ENCODE assay signal across 8 mouse cellular contexts in genomic region chr5:114784622-114785165, GRCm38 (mm10). TPM values are rescaled to one million over a fixed set of nuclear protein-coding genes. Genes with fewer than 3 reads are reported as not detected.
DNase-seq lines count a peak whose midpoint lies in the region; ATAC-seq lines count a peak whose summit lies in the region.

No protein-coding gene starts in this region.

- peak overlapping the region; percentile 25 for H3K27ac ChIP-seq in hindbrain, embryonic 15.5 days (replicated peaks)
- no peak overlapping the region for H3K27ac ChIP-seq in hindbrain, embryonic 14.5 days
- no peak overlapping the region for H3K27ac ChIP-seq in hindbrain, embryonic 16.5 days (ENCODE audit: low read depth, low read length)

- peaks cover 18% of the 10 kb centered on the region for H3K36me3 ChIP-seq in hindbrain, embryonic 15.5 days
- peaks cover 40% of the 10 kb centered on the region for H3K36me3 ChIP-seq in hindbrain, embryonic 14.5 days (replicated peaks; ENCODE audit: control insufficient read depth, insufficient read depth)
- peaks cover 15% of the 10 kb centered on the region; the same call in 1 of the 2 replicates for H3K36me3 ChIP-seq in hindbrain, embryonic 16.5 days (ENCODE audit: control insufficient read depth, insufficient read depth, low read length)

- 81% methylated on average over 16 of the region's 16 CpGs for WGBS in hindbrain, embryonic 15.5 days
- 85% methylated on average over 16 of the region's 16 CpGs for WGBS in hindbrain, embryonic 14.5 days
- 84% methylated on average over 16 of the region's 16 CpGs for WGBS in hindbrain, embryonic 16.5 days

- no peak overlapping the region for H3K4me3 ChIP-seq in hindbrain, embryonic 15.5 days
- no peak overlapping the region for H3K4me3 ChIP-seq in hindbrain, embryonic 14.5 days (replicated peaks; ENCODE audit: low read length)
- no peak overlapping the region for H3K4me3 ChIP-seq in hindbrain, embryonic 16.5 days (ENCODE audit: low read length)

- H3K9me3 ChIP-seq in hindbrain, embryonic 15.5 days, result no peaks in the 10 kb centered on the region
- no peaks in the 10 kb centered on the region for H3K9me3 ChIP-seq in hindbrain, embryonic 14.5 days (ENCODE audit: control insufficient read depth, low read length)
- no peaks in the 10 kb centered on the region for H3K9me3 ChIP-seq in hindbrain, embryonic 16.5 days (ENCODE audit: control insufficient read depth, low read length)

- H3K27me3 ChIP-seq in hindbrain, embryonic 15.5 days, result no peaks in the 10 kb centered on the region
- no peaks in the 10 kb centered on the region for H3K27me3 ChIP-seq in hindbrain, embryonic 14.5 days (ENCODE audit: control insufficient read depth, insufficient read depth, low read length)
- no peaks in the 10 kb centered on the region for H3K27me3 ChIP-seq in hindbrain, embryonic 16.5 days (replicated peaks; ENCODE audit: control insufficient read depth, insufficient read depth, low read length)

- no peak for ATAC-seq in hindbrain, embryonic 15.5 days (ENCODE audit: low FRiP score, low read depth)
- no peak for ATAC-seq in hindbrain, embryonic 14.5 days (ENCODE audit: low FRiP score)
- ATAC-seq in megakaryocyte, adult 5-6 weeks (ENCODE audit: poor library complexity, severe bottlenecking), result peak; percentile 72
- ATAC-seq in hindbrain, embryonic 16.5 days, result no peak

- DNase-seq in hindbrain, embryonic 14.5 days (ENCODE audit: low spot score), result no peak
- DNase-seq in brain, adult 2 months (ENCODE audit: low read depth, low spot score), result peak; percentile 59
- peak; percentile 41 for DNase-seq in induced T-regulatory cell, adult 2 months (ENCODE audit: low read depth)
- DNase-seq in layer of hippocampus, postnatal 14 days (ENCODE audit: low spot score in 2 of 2), result no peak
- no peak for DNase-seq in right cerebral cortex, adult 2 months (ENCODE audit: low spot score in 2 of 2)

- H3K9ac ChIP-seq in hindbrain, embryonic 15.5 days, result no peak overlapping the region
- no peak overlapping the region for H3K9ac ChIP-seq in hindbrain, embryonic 14.5 days
- H3K9ac ChIP-seq in hindbrain, embryonic 16.5 days (ENCODE audit: low read depth, low read length), result no peak overlapping the region

- H3K4me2 ChIP-seq in hindbrain, embryonic 15.5 days, result no peak overlapping the region
- no peak overlapping the region for H3K4me2 ChIP-seq in hindbrain, embryonic 14.5 days (replicated peaks)
- no peak overlapping the region for H3K4me2 ChIP-seq in hindbrain, embryonic 16.5 days (ENCODE audit: low read length)

- peaks cover 20% of the 10 kb centered on the region for H3K4me1 ChIP-seq in hindbrain, embryonic 15.5 days (replicated peaks)
- H3K4me1 ChIP-seq in hindbrain, embryonic 14.5 days (replicated peaks; ENCODE audit: control insufficient read depth, insufficient read depth, low read length), result no peaks in the 10 kb centered on the region; the same call in 1 of the 2 replicates
- peaks cover 6% of the 10 kb centered on the region; the same call in 1 of the 2 replicates for H3K4me1 ChIP-seq in hindbrain, embryonic 16.5 days (ENCODE audit: control insufficient read depth, insufficient read depth, low read depth, low read length)

RNA-seq across cellular contexts. Expression of gene Git2, which starts 9.4 kb away (rescaled TPM):
- 51.2 and 52.8 TPM in 2 replicates for polyA plus RNA-seq in hindbrain, embryonic 15.5 days (2015; fragmentation: Nextera tagmentation; extraction: Ambion mirVana)
- 44.3 and 45.1 TPM in 2 replicates for polyA plus RNA-seq in hindbrain, embryonic 14.5 days (2014; fragmentation: Nextera tagmentation; extraction: Ambion mirVana)
- total RNA-seq in megakaryocyte, adult 5-6 weeks (2015), result 93.8 and 97.0 TPM in 2 replicates
- 87.1 and 107 TPM in 2 replicates for total RNA-seq in megakaryocyte, adult 5-6 weeks (2017)
- polyA plus RNA-seq in hindbrain, embryonic 16.5 days (2015; fragmentation: Nextera tagmentation; extraction: Ambion mirVana), result 40.6 and 50.2 TPM in 2 replicates
- 10 to 100 TPM; 41.1 to 48.5 TPM for total RNA-seq in layer of hippocampus, postnatal 14 days (2021)

RNA-seq across cellular contexts. Expression of gene Ankrd13a, which starts 10.2 kb away (rescaled TPM):
- 35.8 and 36.2 TPM in 2 replicates for polyA plus RNA-seq in hindbrain, embryonic 15.5 days (2015; fragmentation: Nextera tagmentation; extraction: Ambion mirVana)
- 45.5 and 48.9 TPM in 2 replicates for polyA plus RNA-seq in hindbrain, embryonic 14.5 days (2014; fragmentation: Nextera tagmentation; extraction: Ambion mirVana)
- total RNA-seq in megakaryocyte, adult 5-6 weeks (2015), result 169 and 170 TPM in 2 replicates
- total RNA-seq in megakaryocyte, adult 5-6 weeks (2017), result 204 and 225 TPM in 2 replicates
- 11.9 and 27.7 TPM in 2 replicates for polyA plus RNA-seq in hindbrain, embryonic 16.5 days (2015; fragmentation: Nextera tagmentation; extraction: Ambion mirVana)
- 10 to 100 TPM; 41.7 to 42.3 TPM for total RNA-seq in layer of hippocampus, postnatal 14 days (2021)

RNA-seq across cellular contexts. Expression of gene 1500011B03Rik, which starts 38.6 kb away (rescaled TPM):
- polyA plus RNA-seq in hindbrain, embryonic 15.5 days (2015; fragmentation: Nextera tagmentation; extraction: Ambion mirVana), result 266 and 286 TPM in 2 replicates
- polyA plus RNA-seq in hindbrain, embryonic 14.5 days (2014; fragmentation: Nextera tagmentation; extraction: Ambion mirVana), result 290 and 308 TPM in 2 replicates
- total RNA-seq in megakaryocyte, adult 5-6 weeks (2015), result 30.6 and 45.3 TPM in 2 replicates
- 19.1 and 24.0 TPM in 2 replicates for total RNA-seq in megakaryocyte, adult 5-6 weeks (2017)
- 285 and 306 TPM in 2 replicates for polyA plus RNA-seq in hindbrain, embryonic 16.5 days (2015; fragmentation: Nextera tagmentation; extraction: Ambion mirVana)
- total RNA-seq in layer of hippocampus, postnatal 14 days (2021), result 100 to 1,000 TPM; 148 to 161 TPM

Comparison
In these comparisons a context has a peak if more than half of its experiments do, and no peak if none do; other contexts are left out.
1. DNase-seq: peak in brain, adult 2 months (single experiment) and induced T-regulatory cell, adult 2 months (single experiment); none in hindbrain, embryonic 14.5 days (single experiment), layer of hippocampus, postnatal 14 days (0 of 2) and right cerebral cortex, adult 2 months (0 of 2).